Mouse (Mus musculus) erythroblast, embryonic 14.5 days (primary cell): ENCODE results near the gene Hist1h3f.

Experiments
- GATA1 ChIP-seq: IDR thresholded peaks from 2 replicates; pipeline ENCODE4 v1.6.1; 2012; ENCODE audit warnings: low read length, inconsistent platforms, mixed read lengths
- TAL1 ChIP-seq: IDR thresholded peaks from 3 replicates; pipeline ENCODE4 v1.6.1; 2012; ENCODE audit warnings: low read length, inconsistent platforms, mixed read lengths

DNA sequence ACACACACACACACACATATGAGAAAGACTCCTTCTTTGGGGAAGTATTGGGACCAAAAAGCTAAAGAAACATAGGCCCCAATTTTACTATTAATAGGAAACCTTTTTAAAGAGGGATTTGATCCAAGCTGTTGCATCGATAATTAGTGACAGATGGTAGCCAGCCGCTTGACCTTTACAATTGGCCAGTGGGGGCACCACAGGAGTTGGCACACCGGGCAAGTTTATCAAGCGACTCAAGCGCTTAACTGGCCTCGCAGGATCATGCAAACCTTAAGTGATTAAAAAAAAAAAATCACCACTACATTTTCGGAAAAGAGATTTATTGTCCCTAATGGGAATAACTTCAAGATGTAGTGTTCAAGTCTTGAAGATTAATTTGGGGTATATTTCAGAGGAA is 48.8 kb downstream of the Hist1h3f start:
- TF ChIP-seq GATA1, result no peak
- TF ChIP-seq TAL1, result no peak
